Mouse (Mus musculus) induced T-regulatory cell, adult 2 months (primary cell): ENCODE results near the gene Adamts18.

Experiments
- DNase-seq: peaks from one replicate; pipeline ENCODE4 v3.0.0-alpha.2; 2012; ENCODE audit warnings: low read depth

Gene Adamts18

DNA sequence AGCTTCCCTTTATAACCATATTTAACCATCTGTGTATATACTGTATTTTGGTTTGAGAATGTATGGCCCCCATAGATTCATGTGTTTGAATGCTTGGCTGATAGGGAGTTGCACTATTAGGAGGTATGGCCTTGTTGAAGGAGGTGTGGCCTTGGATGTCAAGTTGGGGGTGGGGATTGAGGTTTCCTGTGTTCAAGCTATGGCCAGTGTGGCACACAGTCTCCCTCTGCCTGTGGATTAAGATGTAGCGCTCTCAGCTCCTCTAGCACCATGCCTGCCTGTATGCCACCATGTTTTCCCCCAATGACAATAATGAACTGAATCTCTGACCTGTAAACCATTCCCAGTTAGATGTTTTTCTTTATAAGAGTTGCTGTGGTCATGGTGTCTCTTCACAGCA, 188.4 kb downstream of the Adamts18 start:
- peak; percentile 46 for DNase-seq

- no peak for DNase-seq
These were observed 191.7 kb downstream of the Adamts18 start for GRCm38 (mm10) chr8:113656681-113657298.

GRCm38 (mm10) chr8:113656154-113656553, 192.4 kb downstream of the Adamts18 start:
- DNase-seq, result peak; percentile 81

GRCm38 (mm10) chr8:113653151-113653550, 195.4 kb downstream of the Adamts18 start:
- DNase-seq, result no peak

DNA sequence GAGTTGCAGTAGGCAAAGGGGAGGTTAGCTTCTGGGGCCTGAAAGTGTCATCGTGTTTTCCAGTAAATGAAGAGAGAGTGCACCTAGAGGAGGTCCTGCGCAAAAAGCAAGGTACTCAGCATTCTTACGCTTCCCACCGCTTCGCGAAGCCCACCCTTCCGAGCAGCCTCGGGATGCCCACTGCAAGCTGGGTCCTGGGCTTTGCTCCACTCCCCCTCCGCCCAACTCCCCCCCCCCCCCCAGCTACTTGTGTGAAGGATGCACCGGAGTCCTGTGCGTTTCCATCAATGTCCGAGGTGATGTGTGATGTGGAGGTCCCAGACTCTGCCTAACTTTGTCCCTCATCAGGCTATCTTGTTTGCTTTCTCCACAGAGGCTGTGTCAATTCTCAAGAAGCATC, 196.1 kb downstream of the Adamts18 start:
- DNase-seq, result no peak
